Mouse (Mus musculus): ENCODE measurements around the gene Tmem273.

Gene Tmem273

DNA sequence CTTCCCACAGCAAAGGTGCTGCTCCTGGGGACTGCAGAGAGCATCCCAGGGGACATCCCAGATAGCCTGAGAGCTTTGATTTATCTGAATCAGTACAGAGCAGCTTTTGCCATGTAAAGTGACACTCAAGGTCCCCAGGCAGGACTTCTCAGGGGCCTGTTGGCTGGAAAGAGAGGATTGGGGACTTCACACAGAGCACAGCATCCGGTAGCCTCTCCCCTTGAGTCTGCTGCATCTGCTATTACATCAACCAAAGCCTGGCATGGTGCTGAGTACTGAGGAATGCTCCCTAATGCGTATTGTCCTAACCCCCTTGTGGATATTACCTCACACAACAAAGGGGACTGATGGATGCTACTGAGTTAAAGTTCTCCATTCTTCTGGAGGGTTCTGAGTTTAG, 75.9 kb downstream of the Tmem273 start:
- DNase-seq: no peak

DNA sequence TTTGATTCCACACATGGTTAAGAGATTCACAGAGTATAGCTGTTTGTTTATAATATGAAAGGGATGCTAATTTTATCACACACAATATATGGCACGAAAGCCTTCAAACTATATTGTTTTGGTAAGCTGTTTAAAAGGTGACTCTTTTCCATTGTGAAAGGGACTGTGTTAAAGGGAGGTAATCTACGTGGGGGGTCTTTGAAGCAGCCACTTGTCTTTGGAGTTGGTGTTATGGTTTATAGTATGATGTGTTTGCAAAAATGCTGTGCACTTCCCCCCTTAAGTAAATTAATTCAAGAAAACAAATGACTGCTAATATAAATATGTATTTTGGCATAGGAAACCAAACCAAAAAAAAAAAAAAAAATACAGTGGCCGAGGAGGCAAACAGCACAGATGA, 79.6 kb downstream of the Tmem273 start:
- DNase-seq: no peak
